Mouse (Mus musculus) ES-Bruce4 (cell line): Measurements from ENCODE around the gene Fam196b. TPM values are rescaled to one million over a fixed set of nuclear protein-coding genes. Genes with fewer than 3 reads are reported as not detected.

ENCODE experiments used
- H3K27ac ChIP-seq: 2 replicates; pipeline ENCODE4 v1.5.1; 2012; ENCODE audit warnings: low read length, inconsistent platforms; ENCODE audit not compliant: insufficient read depth
- H3K27me3 ChIP-seq: 2 replicates; pipeline ENCODE4 v1.6.1; 2012; ENCODE audit warnings: mild to moderate bottlenecking, low read length, inconsistent platforms; ENCODE audit not compliant: control insufficient read depth, poor library complexity, insufficient read depth, severe bottlenecking
- H3K36me3 ChIP-seq: 2 replicates; pipeline ENCODE4 v1.6.1; 2012; ENCODE audit warnings: inconsistent platforms, mild to moderate bottlenecking, low read length, moderate library complexity; ENCODE audit not compliant: control insufficient read depth, poor library complexity, insufficient read depth, severe bottlenecking
- H3K4me1 ChIP-seq: one replicate; pipeline ENCODE4 v1.8.1; 2011; ENCODE audit warnings: low read length; ENCODE audit not compliant: control insufficient read depth, insufficient read depth
- H3K4me3 ChIP-seq: 2 replicates; pipeline ENCODE4 v1.5.1; 2011; ENCODE audit warnings: low read depth, mild to moderate bottlenecking, low read length
- H3K9ac ChIP-seq: 2 replicates; pipeline ENCODE4 v1.6.1; 2012; ENCODE audit warnings: low read depth, mild to moderate bottlenecking, inconsistent platforms; ENCODE audit not compliant: poor library complexity, severe bottlenecking
- H3K9me3 ChIP-seq: replicated peaks from 2 replicates; pipeline ENCODE4 v1.6.1; 2012; ENCODE audit warnings: mild to moderate bottlenecking, low read length, inconsistent platforms; ENCODE audit not compliant: control insufficient read depth, poor library complexity, insufficient read depth, severe bottlenecking
- CTCF ChIP-seq: IDR thresholded peaks from one replicate; pipeline ENCODE4 v1.8.1; 2011; ENCODE audit warnings: low read depth, low read length
- EP300 ChIP-seq: IDR thresholded peaks from 2 replicates; pipeline ENCODE4 v1.6.1; 2011; ENCODE audit warnings: low read depth, low read length; ENCODE audit not compliant: insufficient read depth
- POLR2A ChIP-seq: IDR thresholded peaks from one replicate; pipeline ENCODE4 v1.8.1; 2011; ENCODE audit warnings: low read length; ENCODE audit not compliant: insufficient read depth
- polyA plus RNA-seq: library from polyadenylated mRNA; stranded (reverse); fragments of >200 nt; gene quantifications from 2 replicates; pipeline ENCODE4 v1.2.4, GENCODE M21; 2011; ENCODE audit warnings: low read depth; ENCODE audit not compliant: missing spikeins, insufficient read depth, insufficient read length

Fam196b gene
- polyA plus RNA-seq, 1 experiment = not detected

DNA sequence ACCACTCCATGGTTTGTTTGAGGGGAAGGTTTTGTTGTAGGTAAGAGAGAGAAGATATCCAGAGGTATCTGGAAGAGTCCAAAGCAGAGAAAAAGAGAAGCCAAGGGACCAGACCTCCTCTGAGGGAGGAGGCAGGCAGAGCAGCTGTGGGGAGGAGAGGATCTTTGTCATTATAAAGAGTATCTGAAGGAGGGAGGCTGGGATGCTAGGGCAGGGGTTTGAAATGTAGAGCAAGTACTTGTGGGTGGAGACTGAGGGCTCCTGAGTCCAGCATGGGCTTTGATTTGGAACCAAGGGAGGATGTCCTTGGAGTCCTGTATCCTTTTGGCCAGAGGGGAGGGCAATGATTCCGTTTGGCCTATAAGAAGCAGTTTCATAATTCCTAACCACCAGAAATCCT is 122.8 kb downstream of the Fam196b start:
- no peak overlapping the region for H3K27ac ChIP-seq
- H3K4me3 ChIP-seq = no peak overlapping the region
- H3K27me3 ChIP-seq = no peaks in the 10 kb centered on the region
- H3K9me3 ChIP-seq = no peaks in the 10 kb centered on the region
- no peak overlapping the region for H3K9ac ChIP-seq
- no peaks in the 10 kb centered on the region for H3K4me1 ChIP-seq
- H3K36me3 ChIP-seq = no peaks in the 10 kb centered on the region
- TF ChIP-seq EP300 (0 out of 2 replicates have a peak, but pooled peaks have one; percentile 43), CTCF (no peak)

DNA sequence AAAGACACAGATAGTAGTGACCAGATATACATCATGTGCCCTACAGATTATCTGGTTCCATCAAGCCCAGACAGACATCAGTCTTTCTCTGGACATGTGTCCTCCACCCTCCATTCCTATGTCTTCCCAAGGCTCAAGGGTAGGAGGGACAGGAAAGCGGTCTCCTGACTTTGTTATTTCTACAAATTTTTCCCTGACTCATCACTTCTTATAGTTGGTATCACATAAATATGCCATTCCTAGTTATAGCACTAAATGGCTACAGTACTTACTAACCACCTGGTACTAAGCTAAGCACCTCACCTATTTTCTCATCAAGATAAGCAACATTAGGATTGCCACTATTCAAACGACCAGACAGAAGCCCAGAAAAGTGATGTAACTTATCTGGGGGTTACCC is 123.8 kb downstream of the Fam196b start:
- Histone ChIP-seq H3K36me3 (no peaks in the 10 kb centered on the region), H3K4me1 (no peaks in the 10 kb centered on the region), H3K27me3 (no peaks in the 10 kb centered on the region), H3K9ac (no peak overlapping the region), H3K9me3 (no peaks in the 10 kb centered on the region), H3K4me3 (no peak overlapping the region), H3K27ac (no peak overlapping the region)
- TF ChIP-seq EP300 = no peak
- no peak for TF ChIP-seq POLR2A
- TF ChIP-seq CTCF = no peak

DNA sequence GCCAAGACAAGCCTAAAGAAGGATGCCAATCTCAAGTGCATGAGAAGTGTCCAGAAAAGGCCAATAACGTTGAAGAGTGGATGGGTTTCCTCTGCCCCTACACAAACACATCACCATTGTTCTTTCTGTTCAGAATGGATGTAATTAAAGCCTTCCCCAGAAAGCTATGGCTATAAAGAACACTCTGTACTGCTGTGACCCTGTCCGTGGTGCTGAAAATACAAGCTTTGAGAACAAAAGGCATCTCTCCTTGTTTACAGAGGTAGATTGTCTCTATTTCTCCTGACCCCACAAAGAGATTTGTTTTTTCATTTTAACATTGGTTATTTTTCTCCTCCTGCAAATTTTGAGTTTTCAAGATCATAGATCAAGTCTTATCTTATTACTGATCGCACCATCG is 133.3 kb downstream of the Fam196b start:
- H3K36me3 ChIP-seq = no peaks in the 10 kb centered on the region
- TF ChIP-seq CTCF (no peak), POLR2A (no peak), EP300 (no peak)
- no peak overlapping the region for H3K27ac ChIP-seq
- no peak overlapping the region for H3K4me3 ChIP-seq
- H3K9me3 ChIP-seq = no peaks in the 10 kb centered on the region
- no peak overlapping the region for H3K9ac ChIP-seq
- no peaks in the 10 kb centered on the region for H3K4me1 ChIP-seq
- no peaks in the 10 kb centered on the region for H3K27me3 ChIP-seq

DNA sequence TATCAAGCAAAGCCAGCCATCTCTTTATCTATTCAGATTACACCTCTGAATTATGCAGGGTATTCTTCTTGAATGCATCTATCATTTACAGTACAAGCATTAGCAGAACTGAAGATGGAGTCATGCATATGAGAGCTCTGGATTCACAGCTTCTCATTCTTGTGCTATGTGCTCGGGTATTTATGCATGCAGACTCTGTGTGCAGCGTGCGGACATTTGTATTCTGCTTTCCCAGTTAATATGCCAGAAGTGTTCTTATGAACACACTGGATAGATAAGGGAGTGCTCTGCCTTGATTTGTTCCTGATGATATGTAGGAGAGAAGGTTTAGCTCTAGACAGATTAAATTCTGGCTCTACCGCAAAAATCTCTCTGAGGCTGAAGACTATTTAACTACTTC is 135.3 kb downstream of the Fam196b start:
- Histone ChIP-seq H3K36me3 (no peaks in the 10 kb centered on the region), H3K4me3 (no peak overlapping the region), H3K9ac (no peak overlapping the region), H3K27ac (no peak overlapping the region), H3K9me3 (no peaks in the 10 kb centered on the region), H3K4me1 (no peaks in the 10 kb centered on the region), H3K27me3 (no peaks in the 10 kb centered on the region)
- TF ChIP-seq EP300 = no peak
- TF ChIP-seq CTCF = no peak
- TF ChIP-seq POLR2A = no peak

DNA sequence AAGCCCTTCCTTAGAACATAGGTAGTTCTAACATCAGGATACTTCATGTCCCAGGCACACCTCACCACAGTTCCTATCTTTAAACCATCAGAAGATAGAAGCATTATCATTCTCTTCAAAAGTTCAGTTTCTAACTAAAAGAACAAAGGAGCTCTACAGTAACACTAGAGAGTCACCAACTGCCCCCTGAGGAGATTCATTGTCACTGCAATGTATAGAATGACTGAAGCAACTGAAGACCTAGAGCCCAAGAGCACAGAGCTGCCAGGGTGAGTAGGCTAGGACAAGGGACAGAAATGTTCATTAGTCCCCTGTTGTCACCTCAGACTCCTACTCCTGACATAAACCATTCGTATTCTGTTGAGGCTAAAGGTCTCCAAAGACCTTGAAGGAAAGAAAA is 152.4 kb downstream of the Fam196b start:
- TF ChIP-seq EP300 (no peak), CTCF (no peak), POLR2A (no peak)
- no peaks in the 10 kb centered on the region for H3K4me1 ChIP-seq
- H3K27me3 ChIP-seq = no peaks in the 10 kb centered on the region
- H3K9me3 ChIP-seq = no peaks in the 10 kb centered on the region
- H3K36me3 ChIP-seq = no peaks in the 10 kb centered on the region
- H3K27ac ChIP-seq = no peak overlapping the region
- H3K9ac ChIP-seq = no peak overlapping the region
- no peak overlapping the region for H3K4me3 ChIP-seq

DNA sequence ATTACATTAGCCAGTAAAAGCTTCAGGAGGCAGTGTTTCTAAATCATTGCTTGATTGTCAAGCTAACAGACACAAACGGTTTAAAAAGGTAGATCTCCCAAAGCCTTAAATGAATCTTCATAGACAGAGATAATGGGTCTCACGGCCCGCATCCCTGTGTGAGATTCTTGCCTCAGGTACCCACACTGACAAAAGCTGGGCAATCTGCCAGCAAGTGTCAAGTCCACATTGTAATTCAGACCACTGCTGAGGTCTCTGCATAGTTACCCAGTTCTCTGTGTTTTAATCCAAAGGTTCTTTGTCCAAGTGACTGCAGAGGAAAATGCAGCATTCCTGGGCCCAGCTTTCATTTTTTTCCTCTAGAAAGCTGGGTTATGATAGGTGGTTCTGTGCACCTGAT is 153.9 kb downstream of the Fam196b start:
- Histone ChIP-seq H3K4me1 (no peaks in the 10 kb centered on the region), H3K27ac (no peak overlapping the region), H3K27me3 (no peaks in the 10 kb centered on the region), H3K9ac (no peak overlapping the region), H3K4me3 (no peak overlapping the region), H3K9me3 (no peaks in the 10 kb centered on the region), H3K36me3 (no peaks in the 10 kb centered on the region)
- TF ChIP-seq EP300 (no peak), CTCF (no peak), POLR2A (no peak)
